Mouse (Mus musculus) liver, postnatal 0 days (tissue): ENCODE measurements around the gene Ttc36. TPM values are rescaled to one million over a fixed set of nuclear protein-coding genes. Genes with fewer than 3 reads are reported as not detected.
A peak's percentile ranks its signal among the peaks of the same experiment; 100 is the strongest.

Source experiments
- ATAC-seq: fragments of 200-750 bp; cut with Nextera tagmentation; 2 replicates; pipeline ENCODE4 v1.8.0; 2017; ENCODE audit warnings: mild to moderate bottlenecking, moderate library complexity
- DNase-seq: peaks from one replicate; pipeline ENCODE4 v3.0.0-alpha.2; 2016
- H3K27ac ChIP-seq: fragments of 300-500 bp; sonication (generic); 2 replicates; pipeline ENCODE4 v1.5.1; 2014; ENCODE audit warnings: antibody characterized with exemption, moderate library complexity, mild to moderate bottlenecking, low read depth
- H3K27me3 ChIP-seq: fragments of 300-500 bp; sonication (generic); 2 replicates; pipeline ENCODE4 v1.6.1; 2014; ENCODE audit warnings: low read length, control low read depth, mixed read lengths; ENCODE audit not compliant: insufficient read depth
- H3K36me3 ChIP-seq: fragments of 300-500 bp; sonication (generic); replicated peaks from 2 replicates; pipeline ENCODE4 v1.6.1; 2014; ENCODE audit warnings: mild to moderate bottlenecking, control low read depth, low read length, moderate library complexity, mixed read lengths; ENCODE audit not compliant: insufficient read depth
- H3K4me1 ChIP-seq: fragments of 300-500 bp; sonication (generic); 2 replicates; pipeline ENCODE4 v1.6.1; 2014; ENCODE audit warnings: antibody characterized with exemption, mild to moderate bottlenecking, control low read depth; ENCODE audit not compliant: insufficient read depth
- H3K4me2 ChIP-seq: fragments of 300-500 bp; sonication (generic); 2 replicates; pipeline ENCODE4 v1.6.1; 2014; ENCODE audit warnings: low read depth, mild to moderate bottlenecking, low read length, moderate library complexity, mixed read lengths
- H3K4me3 ChIP-seq: fragments of 300-500 bp; sonication (generic); 2 replicates; pipeline ENCODE4 v1.5.1; 2014; ENCODE audit warnings: low read depth, low read length
- H3K9ac ChIP-seq: fragments of 300-500 bp; sonication (generic); replicated peaks from 2 replicates; pipeline ENCODE4 v1.6.1; 2014; ENCODE audit warnings: mild to moderate bottlenecking, moderate library complexity
- H3K9me3 ChIP-seq: fragments of 300-500 bp; sonication (generic); 2 replicates; pipeline ENCODE4 v1.6.1; 2016; ENCODE audit warnings: mild to moderate bottlenecking, control low read depth, low read length, mixed read lengths
- CTCF ChIP-seq: sonication (generic); IDR thresholded peaks from 2 replicates; pipeline ENCODE4 v1.5.1; 2016; ENCODE audit warnings: antibody characterized with exemption, low read depth
- EP300 ChIP-seq: IDR thresholded peaks from 2 replicates; pipeline ENCODE4 v1.6.1; 2016; ENCODE audit warnings: antibody characterized with exemption, low read depth, mild to moderate bottlenecking
- WGBS: fragments of 180-500 bp; shearing (Covaris S2); extraction: QIAGEN DNeasy Blood & Tissue Kit; methylation state at CpG from one replicate; pipeline ENCODE4 v1.1.7; 2014; ENCODE audit not compliant: insufficient replicate concordance; 5-methylcytosine and 5-hydroxymethylcytosine counted together
- polyA plus RNA-seq: library from polyadenylated mRNA; unstranded; fragments of >200 nt; fragmentation: Nextera tagmentation; extraction: Ambion mirVana; gene quantifications from 2 replicates; pipeline ENCODE4 v1.2.1, GENCODE M21; 2015

Gene Ttc36
- polyA plus RNA-seq = 588 and 688 TPM in 2 replicates

GRCm38 (mm10) chr9:44802808-44803450 is at the start of gene Ttc36:
Gene Ttc36, minus strand, starts transcription at chr9:44803072.
- TF ChIP-seq EP300 (peak; percentile 54; the same call in 1 of the 2 replicates), CTCF (no peak)
- Histone ChIP-seq H3K9me3 (no peaks in the 10 kb centered on the region), H3K27me3 (peaks cover 10% of the 10 kb centered on the region), H3K9ac (peak within 1 kb of the TSS; percentile 60), H3K4me1 (peaks cover 19% of the 10 kb centered on the region), H3K36me3 (peaks cover 30% of the 10 kb centered on the region), H3K4me3 (peak within 1 kb of the TSS; percentile 45), H3K4me2 (peak within 1 kb of the TSS; percentile 88), H3K27ac (peak within 1 kb of the TSS; percentile 88)
- DNase-seq (peak; percentile 77), ATAC-seq (peak; percentile 72)
- WGBS = 47% methylated on average over 4 of the region's 4 CpGs

- TF ChIP-seq CTCF = no peak
- no peak for TF ChIP-seq EP300
- DNase-seq (no peak), ATAC-seq (no peak)
- Histone ChIP-seq H3K4me3 (no peak overlapping the region), H3K4me2 (no peak overlapping the region), H3K27me3 (no peaks in the 10 kb centered on the region), H3K9me3 (no peaks in the 10 kb centered on the region), H3K36me3 (peaks cover 79% of the 10 kb centered on the region), H3K4me1 (no peaks in the 10 kb centered on the region), H3K27ac (no peak overlapping the region), H3K9ac (no peak overlapping the region)
- WGBS = 88% methylated on average over 6 of the region's 6 CpGs
Observed at GRCm38 (mm10) chr9:44847446-44847845, 44.6 kb upstream of the Ttc36 start.

- H3K9me3 ChIP-seq = no peaks in the 10 kb centered on the region
- TF ChIP-seq CTCF = peak; percentile 72
- no peak for TF ChIP-seq EP300
- DNase-seq (no peak), ATAC-seq (no peak)
- peaks cover 66% of the 10 kb centered on the region for H3K36me3 ChIP-seq
- H3K27ac ChIP-seq = no peak overlapping the region
- H3K4me3 ChIP-seq = no peak overlapping the region
- H3K27me3 ChIP-seq = no peaks in the 10 kb centered on the region
- WGBS = 82% methylated on average over 10 of the region's 10 CpGs
- no peaks in the 10 kb centered on the region for H3K4me1 ChIP-seq
- H3K4me2 ChIP-seq = no peak overlapping the region
- H3K9ac ChIP-seq = no peak overlapping the region
Observed at GRCm38 (mm10) chr9:44841241-44841640, 38.4 kb upstream of the Ttc36 start.

GRCm38 (mm10) chr9:44836439-44836838 is 33.6 kb upstream of the Ttc36 start:
- H3K4me2 ChIP-seq = no peak overlapping the region
- no peak overlapping the region for H3K4me3 ChIP-seq
- no peak overlapping the region for H3K27ac ChIP-seq
- H3K9me3 ChIP-seq = no peaks in the 10 kb centered on the region
- WGBS = 58% methylated on average over 7 of the region's 7 CpGs
- no peaks in the 10 kb centered on the region for H3K4me1 ChIP-seq
- ATAC-seq (peak; percentile 23; the same call in 1 of the 2 replicates), DNase-seq (peak; percentile 80)
- H3K27me3 ChIP-seq = no peaks in the 10 kb centered on the region
- TF ChIP-seq EP300 = no peak
- TF ChIP-seq CTCF = peak; percentile 84
- no peak overlapping the region for H3K9ac ChIP-seq
- peaks cover 57% of the 10 kb centered on the region for H3K36me3 ChIP-seq

- Histone ChIP-seq H3K4me2 (no peak overlapping the region), H3K36me3 (peaks cover 72% of the 10 kb centered on the region), H3K9ac (no peak overlapping the region), H3K9me3 (no peaks in the 10 kb centered on the region), H3K4me3 (no peak overlapping the region), H3K27me3 (no peaks in the 10 kb centered on the region), H3K4me1 (no peaks in the 10 kb centered on the region), H3K27ac (no peak overlapping the region)
- ATAC-seq (no peak), DNase-seq (peak; percentile 39)
- TF ChIP-seq CTCF (no peak), EP300 (no peak)
- 76% methylated on average over 4 of the region's 4 CpGs for WGBS
Observed at GRCm38 (mm10) chr9:44832356-44832755, 29.5 kb upstream of the Ttc36 start.

GRCm38 (mm10) chr9:44830506-44830905 is 27.6 kb upstream of the Ttc36 start:
- no peaks in the 10 kb centered on the region for H3K4me1 ChIP-seq
- H3K4me3 ChIP-seq = no peak overlapping the region
- no peaks in the 10 kb centered on the region for H3K9me3 ChIP-seq
- ATAC-seq (no peak), DNase-seq (no peak)
- no peak overlapping the region for H3K4me2 ChIP-seq
- TF ChIP-seq EP300 (no peak), CTCF (no peak)
- 81% methylated on average over 2 of the region's 2 CpGs for WGBS
- peaks cover 76% of the 10 kb centered on the region for H3K36me3 ChIP-seq
- H3K27ac ChIP-seq = no peak overlapping the region
- no peak overlapping the region for H3K9ac ChIP-seq
- H3K27me3 ChIP-seq = no peaks in the 10 kb centered on the region
